Mouse (Mus musculus): ENCODE measurements around the gene Polg. TPM values are rescaled to one million over a fixed set of nuclear protein-coding genes. Genes with fewer than 3 reads are reported as not detected.

The Polg gene
- polyA plus RNA-seq, 1 experiment = 29.1 TPM

- Histone ChIP-seq H3K4me1 (ENCODE audit: control insufficient read depth, insufficient read depth, insufficient read length, low read length) (peaks cover 6% of the 10 kb centered on the region), H3K4me3 (ENCODE audit: insufficient read depth, low read depth, low read length) (no peak overlapping the region), H3K27ac (replicated peaks; ENCODE audit: low read depth, low read length) (no peak overlapping the region)
Measured at GRCm38 (mm10) chr7:79463376-79464077, 2.6 kb downstream of the Polg start.

DNA sequence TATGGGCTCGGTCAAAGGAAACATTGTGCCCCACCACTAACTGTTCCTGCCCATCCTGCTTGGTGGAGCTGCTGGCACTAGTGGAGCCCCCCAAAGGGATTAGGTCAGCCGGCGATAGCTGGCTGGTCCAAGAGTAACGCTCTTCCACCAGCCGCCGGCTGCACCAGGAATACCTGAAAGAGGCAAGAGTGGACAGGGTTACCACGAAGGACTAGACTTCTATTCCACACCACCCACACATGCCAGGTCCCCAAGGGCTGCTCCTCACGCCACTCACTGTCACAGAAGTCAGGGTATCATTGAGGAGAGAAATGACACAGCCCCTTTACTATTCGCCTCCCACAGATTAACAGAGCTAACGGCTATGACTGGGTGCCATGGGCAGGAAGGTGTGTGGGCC, 4.4 kb downstream of the Polg start:
- Histone ChIP-seq H3K27ac (replicated peaks; ENCODE audit: low read depth, low read length) (no peak overlapping the region), H3K4me3 (ENCODE audit: insufficient read depth, low read depth, low read length) (no peak overlapping the region), H3K4me1 (ENCODE audit: control insufficient read depth, insufficient read depth, insufficient read length, low read length) (peaks cover 6% of the 10 kb centered on the region)

- H3K4me1 ChIP-seq (ENCODE audit: control insufficient read depth, insufficient read depth, insufficient read length, low read length) = no peaks in the 10 kb centered on the region
- no peak overlapping the region for H3K4me3 ChIP-seq (ENCODE audit: insufficient read depth, low read depth, low read length)
- H3K27ac ChIP-seq (replicated peaks; ENCODE audit: low read depth, low read length) = no peak overlapping the region
Measured at GRCm38 (mm10) chr7:79447486-79447885, 18.7 kb downstream of the Polg start.

DNA sequence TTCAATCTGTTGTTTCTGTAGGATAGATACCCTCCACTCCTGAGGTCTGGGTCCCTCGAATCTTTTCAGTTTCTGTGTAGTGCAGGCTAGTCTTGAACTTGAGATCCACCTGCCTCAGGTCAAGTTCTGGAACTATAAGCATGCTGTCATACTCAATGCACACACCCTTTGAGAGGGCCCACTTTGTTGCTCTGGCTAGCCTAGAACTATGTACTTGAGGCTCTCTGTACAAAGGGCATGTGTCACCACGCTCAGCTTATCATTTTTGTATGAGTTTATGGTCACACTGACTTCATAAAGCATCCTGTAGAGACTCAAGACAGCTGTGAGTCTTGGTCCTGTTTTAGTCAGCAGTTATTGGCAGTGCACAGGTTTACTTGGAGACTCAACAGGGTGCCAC, 19.1 kb downstream of the Polg start:
- H3K27ac ChIP-seq (replicated peaks; ENCODE audit: low read depth, low read length) = no peak overlapping the region
- no peaks in the 10 kb centered on the region for H3K4me1 ChIP-seq (ENCODE audit: control insufficient read depth, insufficient read depth, insufficient read length, low read length)
- H3K4me3 ChIP-seq (ENCODE audit: insufficient read depth, low read depth, low read length) = no peak overlapping the region

- Histone ChIP-seq H3K4me1 (ENCODE audit: control insufficient read depth, insufficient read depth, insufficient read length, low read length) (no peaks in the 10 kb centered on the region), H3K27ac (replicated peaks; ENCODE audit: low read depth, low read length) (no peak overlapping the region), H3K4me3 (ENCODE audit: insufficient read depth, low read depth, low read length) (no peak overlapping the region)
Measured at GRCm38 (mm10) chr7:79440035-79440434, 26.1 kb downstream of the Polg start.

GRCm38 (mm10) chr7:79428243-79428642, 37.9 kb downstream of the Polg start:
- Histone ChIP-seq H3K4me1 (ENCODE audit: control insufficient read depth, insufficient read depth, insufficient read length, low read length) (no peaks in the 10 kb centered on the region), H3K27ac (replicated peaks; ENCODE audit: low read depth, low read length) (no peak overlapping the region), H3K4me3 (ENCODE audit: insufficient read depth, low read depth, low read length) (no peak overlapping the region)

- no peak overlapping the region for H3K27ac ChIP-seq (replicated peaks; ENCODE audit: low read depth, low read length)
- H3K4me1 ChIP-seq (ENCODE audit: control insufficient read depth, insufficient read depth, insufficient read length, low read length) = no peaks in the 10 kb centered on the region
- H3K4me3 ChIP-seq (ENCODE audit: insufficient read depth, low read depth, low read length) = no peak overlapping the region
Measured at GRCm38 (mm10) chr7:79425804-79426203, 40.4 kb downstream of the Polg start.

- Histone ChIP-seq H3K27ac (replicated peaks; ENCODE audit: low read depth, low read length) (no peak overlapping the region), H3K4me1 (ENCODE audit: control insufficient read depth, insufficient read depth, insufficient read length, low read length) (no peaks in the 10 kb centered on the region), H3K4me3 (ENCODE audit: insufficient read depth, low read depth, low read length) (no peak overlapping the region)
Measured at GRCm38 (mm10) chr7:79422876-79423275, 43.3 kb downstream of the Polg start.

GRCm38 (mm10) chr7:79419950-79420349, 46.2 kb downstream of the Polg start:
- no peak overlapping the region for H3K27ac ChIP-seq (replicated peaks; ENCODE audit: low read depth, low read length)
- H3K4me1 ChIP-seq (ENCODE audit: control insufficient read depth, insufficient read depth, insufficient read length, low read length) = no peaks in the 10 kb centered on the region
- no peak overlapping the region for H3K4me3 ChIP-seq (ENCODE audit: insufficient read depth, low read depth, low read length)

- H3K27ac ChIP-seq (replicated peaks; ENCODE audit: low read depth, low read length) = no peak overlapping the region
- H3K4me1 ChIP-seq (ENCODE audit: control insufficient read depth, insufficient read depth, insufficient read length, low read length) = no peaks in the 10 kb centered on the region
- H3K4me3 ChIP-seq (ENCODE audit: insufficient read depth, low read depth, low read length) = no peak overlapping the region
Measured at GRCm38 (mm10) chr7:79414449-79415375, 51.5 kb downstream of the Polg start.

GRCm38 (mm10) chr7:79400296-79400695, 65.9 kb downstream of the Polg start:
- Histone ChIP-seq H3K27ac (replicated peaks; ENCODE audit: low read depth, low read length) (no peak overlapping the region), H3K4me3 (ENCODE audit: insufficient read depth, low read depth, low read length) (no peak overlapping the region), H3K4me1 (ENCODE audit: control insufficient read depth, insufficient read depth, insufficient read length, low read length) (no peaks in the 10 kb centered on the region)

GRCm38 (mm10) chr7:79398971-79399370, 67.2 kb downstream of the Polg start:
- no peak overlapping the region for H3K27ac ChIP-seq (replicated peaks; ENCODE audit: low read depth, low read length)
- H3K4me1 ChIP-seq (ENCODE audit: control insufficient read depth, insufficient read depth, insufficient read length, low read length) = no peaks in the 10 kb centered on the region
- no peak overlapping the region for H3K4me3 ChIP-seq (ENCODE audit: insufficient read depth, low read depth, low read length)

- H3K4me1 ChIP-seq (ENCODE audit: control insufficient read depth, insufficient read depth, insufficient read length, low read length) = no peaks in the 10 kb centered on the region
- H3K27ac ChIP-seq (replicated peaks; ENCODE audit: low read depth, low read length) = no peak overlapping the region
- H3K4me3 ChIP-seq (ENCODE audit: insufficient read depth, low read depth, low read length) = no peak overlapping the region
Measured at GRCm38 (mm10) chr7:79398426-79398825, 67.7 kb downstream of the Polg start.

DNA sequence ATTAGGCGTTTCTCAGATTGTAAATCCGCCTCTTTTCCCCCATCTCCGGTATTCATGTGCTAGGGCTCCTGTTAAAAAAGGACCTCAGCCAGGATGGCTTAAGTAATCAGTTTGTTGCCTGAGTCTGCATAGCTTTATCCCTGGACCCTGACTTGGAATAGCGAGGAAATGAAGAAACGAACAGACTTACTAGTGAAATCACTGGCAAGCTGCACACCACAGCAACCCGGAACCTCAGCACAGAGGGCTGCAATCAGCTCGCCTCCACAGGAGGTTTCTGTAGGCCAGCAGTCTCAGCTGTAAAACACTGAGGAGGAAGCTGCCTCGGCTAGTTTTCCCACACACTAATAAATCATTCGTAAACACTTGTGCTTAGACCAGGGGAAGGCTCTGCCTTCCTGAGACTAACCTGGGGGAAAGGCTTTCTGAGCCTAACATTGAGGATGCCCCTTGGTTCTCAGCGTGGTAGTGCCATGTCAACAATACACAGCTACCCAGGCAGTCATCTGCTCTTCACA, 68.7 kb downstream of the Polg start:
- H3K27ac ChIP-seq (replicated peaks; ENCODE audit: low read depth, low read length) = no peak overlapping the region
- no peak overlapping the region for H3K4me3 ChIP-seq (ENCODE audit: insufficient read depth, low read depth, low read length)

More for the DNA sequence above, 68.7 kb downstream of the Polg start:
- no peaks in the 10 kb centered on the region for H3K4me1 ChIP-seq (ENCODE audit: control insufficient read depth, insufficient read depth, insufficient read length, low read length)

Measured in brown adipose tissue, adult 24 weeks (tissue).